Mouse (Mus musculus): ENCODE results near the gene Fbxl13. TPM values are rescaled to one million over a fixed set of nuclear protein-coding genes. Genes with fewer than 3 reads are reported as not detected.

The Fbxl13 gene
- 0.13 and 0.26 TPM in 2 replicates for polyA plus RNA-seq (2016; fragmentation: Nextera tagmentation; extraction: Ambion mirVana)

DNA sequence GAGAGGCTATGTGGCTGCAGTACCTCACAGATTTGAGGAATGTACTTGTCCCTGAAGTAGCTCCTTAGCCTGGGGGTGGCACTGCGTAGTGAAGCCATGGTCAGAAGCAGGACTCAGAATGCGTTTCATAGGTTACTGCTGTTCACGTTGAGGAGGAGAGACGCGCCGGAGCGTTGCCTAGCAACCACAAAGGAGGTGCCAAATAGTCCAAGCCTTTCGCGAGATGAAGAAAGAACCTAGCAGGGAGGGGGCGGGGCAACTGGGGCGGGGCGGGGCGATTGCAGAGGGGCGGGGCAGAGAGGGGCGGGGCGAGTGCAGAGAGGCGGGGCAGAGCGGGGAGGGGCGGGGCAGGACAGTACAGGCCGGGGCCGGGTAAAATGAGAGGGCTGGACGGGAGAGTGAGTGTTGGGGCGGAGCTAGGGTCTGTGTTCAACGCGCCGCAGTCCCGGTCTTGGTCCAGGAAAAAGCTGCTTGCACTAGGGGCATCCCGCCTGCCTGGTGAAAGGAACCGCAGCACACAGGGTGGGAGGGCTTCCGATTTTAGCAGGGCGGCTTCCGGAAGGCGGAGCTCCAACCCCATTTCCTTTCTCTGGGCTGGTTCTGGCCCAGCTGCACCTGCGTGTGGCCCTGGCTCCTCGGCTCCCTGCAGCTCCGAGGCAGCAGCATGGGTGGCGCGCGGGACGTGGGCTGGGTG, at the start of gene Fbxl13, which contains the start of gene Armc10:
Gene Fbxl13, minus strand, starts transcription at position 196 of the 694 bp plus-strand sequence.
Gene Armc10, plus strand, starts transcription at position 375 of the 694 bp plus-strand sequence.
- Histone ChIP-seq H3K4me1 (replicated peaks) (peaks cover 18% of the 10 kb centered on the region), H3K4me3 (replicated peaks) (peak within 1 kb of the TSS; percentile 81), H3K36me3 (peaks cover 31% of the 10 kb centered on the region), H3K27ac (peak within 1 kb of the TSS; percentile 90), H3K9ac (replicated peaks) (peak within 1 kb of the TSS; percentile 85), H3K9me3 (no peaks in the 10 kb centered on the region), H3K4me2 (peak within 1 kb of the TSS; percentile 86), H3K27me3 (peaks cover 14% of the 10 kb centered on the region; the same call in 1 of the 2 replicates)
- WGBS, result under 1% methylated on average over 33 of the region's 40 CpGs
- ATAC-seq (ENCODE audit: insufficient number of reproducible peaks, insufficient read depth, low FRiP score, low TSS enrichment, low read depth), result peak; percentile 98

DNA sequence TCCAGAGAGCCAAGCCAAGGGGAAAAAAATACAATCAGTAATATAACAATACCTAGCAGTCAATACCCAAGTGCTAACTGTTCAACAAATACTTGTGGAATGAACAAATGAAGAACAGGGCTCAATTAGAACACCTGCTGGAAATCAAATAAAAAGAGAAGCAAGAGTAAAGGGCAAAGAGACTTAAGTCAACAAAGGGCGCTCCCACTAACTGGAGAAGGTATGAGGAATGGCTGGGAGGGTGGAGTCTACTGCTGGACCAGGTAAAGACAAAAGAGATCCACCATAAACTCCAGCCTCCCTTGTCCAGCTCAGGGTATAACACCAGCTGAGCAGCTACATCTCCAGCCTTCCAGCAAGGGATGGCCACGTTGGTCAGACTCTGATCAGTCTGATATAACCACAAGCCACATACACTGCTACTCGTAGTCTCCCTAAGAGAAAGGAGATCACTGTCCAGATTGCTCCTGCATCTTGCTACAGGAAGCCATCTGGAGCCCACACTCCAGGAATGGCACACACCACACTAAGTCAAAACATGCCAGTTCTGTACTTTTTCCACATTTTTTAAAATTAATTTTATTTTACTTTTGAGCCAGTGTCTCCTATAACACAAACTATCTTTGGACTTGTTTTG, 49.5 kb upstream of the Fbxl13 start:
- H3K4me2 ChIP-seq, result no peak overlapping the region
- 85% methylated on average over 3 of the region's 3 CpGs for WGBS
- no peaks in the 10 kb centered on the region for H3K36me3 ChIP-seq
- no peaks in the 10 kb centered on the region for H3K4me1 ChIP-seq (replicated peaks)
- H3K4me3 ChIP-seq (replicated peaks), result no peak overlapping the region
- no peak overlapping the region for H3K9ac ChIP-seq (replicated peaks)
- ATAC-seq (ENCODE audit: insufficient number of reproducible peaks, insufficient read depth, low FRiP score, low TSS enrichment, low read depth), result no peak
- H3K9me3 ChIP-seq, result no peaks in the 10 kb centered on the region
- H3K27ac ChIP-seq, result no peak overlapping the region
- H3K27me3 ChIP-seq, result no peaks in the 10 kb centered on the region

DNA sequence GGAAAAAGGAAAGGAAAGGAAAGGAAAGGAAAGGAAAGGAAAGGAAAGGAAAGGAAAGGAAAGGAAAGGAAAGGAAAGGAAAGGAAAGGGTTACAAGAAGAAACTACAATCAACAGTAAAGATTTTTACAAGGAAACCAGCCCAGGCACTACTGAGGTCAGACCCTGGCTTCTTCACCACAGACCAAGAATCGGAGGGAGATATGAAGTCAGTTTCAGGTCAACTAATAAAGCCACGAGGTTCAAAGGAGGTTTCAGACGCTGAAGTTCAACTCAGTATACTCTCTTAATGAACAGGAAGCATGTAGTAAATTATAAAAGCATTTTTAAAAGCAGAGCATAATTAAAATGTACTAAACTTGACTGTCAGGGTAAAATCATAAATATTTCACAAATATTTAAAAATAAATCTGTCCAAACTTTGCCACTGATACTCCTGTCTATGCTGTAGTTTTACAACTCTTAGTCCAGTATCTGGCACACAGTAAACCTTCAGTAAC, 48.0 kb upstream of the Fbxl13 start:
- Histone ChIP-seq H3K9ac (replicated peaks) (no peak overlapping the region), H3K27ac (no peak overlapping the region), H3K9me3 (no peaks in the 10 kb centered on the region), H3K4me2 (no peak overlapping the region), H3K4me1 (replicated peaks) (no peaks in the 10 kb centered on the region), H3K36me3 (no peaks in the 10 kb centered on the region), H3K4me3 (replicated peaks) (no peak overlapping the region), H3K27me3 (no peaks in the 10 kb centered on the region)
- no peak for ATAC-seq (ENCODE audit: insufficient number of reproducible peaks, insufficient read depth, low FRiP score, low TSS enrichment, low read depth)
- 27% methylated on average over 3 of the region's 3 CpGs for WGBS

DNA sequence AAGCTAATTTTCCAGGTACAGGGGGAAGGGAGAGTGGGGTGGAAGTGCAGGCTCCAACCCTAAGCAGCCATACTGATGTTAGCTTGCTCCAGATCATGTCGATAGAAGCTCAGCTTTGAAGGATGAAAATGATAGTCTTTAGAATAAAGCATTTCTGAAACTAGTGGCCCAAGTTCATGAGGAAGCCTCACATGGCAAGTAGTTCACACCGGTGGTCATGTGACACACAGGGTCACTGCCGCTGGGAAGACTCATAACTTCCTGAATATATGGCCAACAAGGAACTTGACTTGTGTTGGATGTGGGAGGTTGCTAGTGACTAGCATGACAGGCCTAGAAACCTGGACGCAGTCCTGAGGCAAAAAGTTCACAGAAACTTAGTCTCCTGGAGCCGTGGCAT, 46.8 kb upstream of the Fbxl13 start:
- Histone ChIP-seq H3K27me3 (no peaks in the 10 kb centered on the region), H3K36me3 (no peaks in the 10 kb centered on the region), H3K9me3 (no peaks in the 10 kb centered on the region), H3K4me2 (no peak overlapping the region), H3K27ac (no peak overlapping the region), H3K4me3 (replicated peaks) (no peak overlapping the region), H3K9ac (replicated peaks) (no peak overlapping the region), H3K4me1 (replicated peaks) (no peaks in the 10 kb centered on the region)
- WGBS, result 94% methylated on average over 5 of the region's 5 CpGs
- no peak for ATAC-seq (ENCODE audit: insufficient number of reproducible peaks, insufficient read depth, low FRiP score, low TSS enrichment, low read depth)

DNA sequence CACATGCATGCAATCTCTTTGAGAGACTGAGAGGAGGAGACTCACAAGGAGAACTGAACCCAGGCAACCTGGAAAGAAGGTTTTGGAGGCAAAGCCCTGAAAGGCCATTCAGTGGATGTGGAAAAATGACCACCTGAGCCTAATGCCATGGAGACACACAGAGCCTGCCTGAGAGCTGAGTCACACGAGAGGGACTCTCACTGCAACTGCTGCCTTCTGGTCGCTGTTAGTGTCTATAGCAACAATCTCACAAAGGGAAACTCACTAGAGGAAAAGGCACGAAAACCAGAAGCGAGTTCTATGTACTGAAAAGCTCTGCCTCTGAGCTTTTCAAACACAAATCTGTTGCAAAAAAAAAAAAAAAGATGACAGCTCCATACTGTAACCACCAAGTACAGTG, 41.6 kb upstream of the Fbxl13 start:
- H3K36me3 ChIP-seq, result no peaks in the 10 kb centered on the region
- WGBS, result 81% methylated on average over 4 of the region's 4 CpGs

DNA sequence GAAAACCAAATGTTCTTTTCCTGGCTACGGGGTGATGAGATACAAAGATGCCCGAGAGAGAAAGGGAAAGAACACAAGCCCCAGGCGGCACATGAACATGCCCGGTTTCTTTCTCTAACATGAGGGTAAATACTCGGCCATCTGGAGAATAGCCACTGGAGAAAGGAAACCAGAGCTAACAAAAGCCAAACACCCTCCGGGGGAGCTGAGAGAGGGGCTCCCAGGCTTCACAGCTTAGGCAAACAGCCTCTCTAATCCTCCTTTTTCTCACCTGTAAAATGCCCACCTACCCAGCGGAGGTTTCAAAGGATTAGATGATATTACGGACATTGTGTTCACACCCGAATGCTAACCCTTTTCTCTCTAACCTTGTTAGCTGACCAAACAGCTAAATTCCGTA, 39.6 kb upstream of the Fbxl13 start:
- Histone ChIP-seq H3K4me2 (no peak overlapping the region), H3K4me3 (replicated peaks) (no peak overlapping the region), H3K9me3 (no peaks in the 10 kb centered on the region), H3K36me3 (no peaks in the 10 kb centered on the region), H3K9ac (replicated peaks) (no peak overlapping the region), H3K27ac (no peak overlapping the region), H3K4me1 (replicated peaks) (no peaks in the 10 kb centered on the region), H3K27me3 (no peaks in the 10 kb centered on the region)
- 72% methylated on average over 10 of the region's 10 CpGs for WGBS
- no peak for ATAC-seq (ENCODE audit: insufficient number of reproducible peaks, insufficient read depth, low FRiP score, low TSS enrichment, low read depth)

More for the DNA sequence above, 41.6 kb upstream of the Fbxl13 start:
- Histone ChIP-seq H3K27me3 (no peaks in the 10 kb centered on the region), H3K4me2 (no peak overlapping the region), H3K9ac (replicated peaks) (no peak overlapping the region), H3K4me1 (replicated peaks) (no peaks in the 10 kb centered on the region), H3K27ac (no peak overlapping the region), H3K4me3 (replicated peaks) (no peak overlapping the region), H3K9me3 (no peaks in the 10 kb centered on the region)
- no peak for ATAC-seq (ENCODE audit: insufficient number of reproducible peaks, insufficient read depth, low FRiP score, low TSS enrichment, low read depth)

DNA sequence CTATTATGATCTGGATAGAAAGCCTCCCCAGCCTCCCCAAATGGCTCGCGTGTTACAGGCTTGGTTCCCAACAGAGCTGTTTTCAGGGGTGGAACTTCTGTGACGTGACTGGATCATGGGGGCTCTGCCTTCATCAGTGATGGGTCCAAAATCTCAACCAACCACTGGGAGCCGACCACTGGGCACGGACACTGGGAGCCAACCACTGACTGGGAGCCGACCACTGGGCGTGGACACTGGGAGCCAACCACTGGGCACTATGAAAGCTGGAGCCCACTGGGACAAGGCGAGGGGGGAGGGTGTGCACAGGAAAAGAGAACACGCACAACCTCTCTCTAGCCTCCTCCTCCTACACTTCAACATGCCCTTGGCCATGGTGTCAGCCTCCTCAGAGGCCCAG, 38.4 kb upstream of the Fbxl13 start:
- no peaks in the 10 kb centered on the region for H3K36me3 ChIP-seq
- H3K4me3 ChIP-seq (replicated peaks), result no peak overlapping the region
- H3K9ac ChIP-seq (replicated peaks), result no peak overlapping the region
- no peak overlapping the region for H3K27ac ChIP-seq
- no peaks in the 10 kb centered on the region for H3K9me3 ChIP-seq
- no peaks in the 10 kb centered on the region for H3K27me3 ChIP-seq
- no peaks in the 10 kb centered on the region for H3K4me1 ChIP-seq (replicated peaks)
- no peak overlapping the region for H3K4me2 ChIP-seq
- no peak for ATAC-seq (ENCODE audit: insufficient number of reproducible peaks, insufficient read depth, low FRiP score, low TSS enrichment, low read depth)
- 94% methylated on average over 9 of the region's 9 CpGs for WGBS

DNA sequence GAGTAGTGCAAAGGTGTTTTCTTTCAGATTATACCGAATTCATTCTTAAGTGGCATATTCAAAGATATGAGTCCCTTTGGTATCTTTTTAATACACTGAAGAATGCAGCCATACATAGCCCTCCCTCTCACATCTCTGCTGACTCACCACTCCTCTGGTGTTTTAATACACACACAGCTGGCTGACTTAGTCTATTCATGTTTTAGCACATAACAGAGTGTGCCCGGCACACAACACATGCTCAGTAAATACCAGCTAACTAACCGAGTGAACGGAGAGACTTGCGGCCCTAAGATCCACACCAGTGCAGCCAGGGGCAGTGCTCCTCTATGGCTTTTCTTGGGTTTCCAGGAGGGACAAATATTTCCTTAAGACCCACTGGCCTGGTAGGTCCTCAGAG, 35.5 kb upstream of the Fbxl13 start:
- no peaks in the 10 kb centered on the region for H3K4me1 ChIP-seq (replicated peaks)
- ATAC-seq (ENCODE audit: insufficient number of reproducible peaks, insufficient read depth, low FRiP score, low TSS enrichment, low read depth), result no peak
- H3K9me3 ChIP-seq, result 0 out of 2 replicates have a peak, but pooled peaks cover 4% of the 10 kb centered on the region
- H3K36me3 ChIP-seq, result no peaks in the 10 kb centered on the region
- no peak overlapping the region for H3K27ac ChIP-seq
- WGBS, result 87% methylated on average over 5 of the region's 5 CpGs
- no peak overlapping the region for H3K9ac ChIP-seq (replicated peaks)
- H3K4me3 ChIP-seq (replicated peaks), result no peak overlapping the region
- no peaks in the 10 kb centered on the region for H3K27me3 ChIP-seq
- H3K4me2 ChIP-seq, result no peak overlapping the region

DNA sequence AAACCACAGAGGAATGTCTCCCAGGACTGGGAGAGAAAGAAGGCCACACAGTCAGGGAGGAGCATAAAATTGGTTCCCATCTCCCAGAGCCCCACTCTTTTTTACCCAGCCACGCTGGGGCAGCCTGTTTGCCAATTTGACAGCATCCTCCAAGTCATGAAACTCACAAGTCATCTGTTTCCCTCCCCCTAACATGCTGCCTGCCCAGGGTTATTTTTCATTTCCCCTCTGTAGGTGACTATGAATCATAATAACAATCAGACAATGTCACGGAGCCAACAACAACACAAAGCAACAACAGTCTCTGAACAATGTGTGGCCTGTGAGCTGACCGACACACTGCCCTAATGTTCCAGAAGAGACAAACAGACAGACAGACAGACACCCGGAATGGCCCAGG, 34.6 kb upstream of the Fbxl13 start:
- no peak overlapping the region for H3K4me2 ChIP-seq
- H3K4me3 ChIP-seq (replicated peaks), result no peak overlapping the region
- no peak overlapping the region for H3K27ac ChIP-seq
- H3K27me3 ChIP-seq, result no peaks in the 10 kb centered on the region
- 0 out of 2 replicates have a peak, but pooled peaks cover 4% of the 10 kb centered on the region for H3K9me3 ChIP-seq
- no peaks in the 10 kb centered on the region; the same call in 1 of the 2 replicates for H3K4me1 ChIP-seq (replicated peaks)
- H3K9ac ChIP-seq (replicated peaks), result no peak overlapping the region
- 77% methylated on average over 4 of the region's 4 CpGs for WGBS
- ATAC-seq (ENCODE audit: insufficient number of reproducible peaks, insufficient read depth, low FRiP score, low TSS enrichment, low read depth), result no peak
- H3K36me3 ChIP-seq, result peaks cover 9% of the 10 kb centered on the region

DNA sequence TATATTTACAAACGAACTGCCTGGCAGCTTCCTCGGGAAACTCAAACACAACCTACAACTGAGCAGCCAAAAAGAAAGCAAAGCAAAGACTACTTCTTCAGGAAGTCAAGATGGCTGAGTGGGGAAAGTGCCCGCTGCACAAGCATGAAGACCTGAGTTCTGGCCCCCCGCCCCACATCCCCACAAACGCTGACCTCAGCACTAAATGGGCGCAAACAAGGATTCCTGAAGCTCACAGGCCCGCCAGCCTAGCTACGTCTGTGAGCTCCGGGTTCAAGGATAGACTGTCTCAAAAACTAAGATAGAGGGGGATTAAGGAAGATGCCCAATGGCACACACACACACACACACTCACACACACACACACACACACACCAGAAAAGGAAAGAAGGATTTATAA, 32.9 kb upstream of the Fbxl13 start:
- no peak for ATAC-seq (ENCODE audit: insufficient number of reproducible peaks, insufficient read depth, low FRiP score, low TSS enrichment, low read depth)
- H3K36me3 ChIP-seq, result peaks cover 16% of the 10 kb centered on the region
- 95% methylated on average over 9 of the region's 9 CpGs for WGBS

DNA sequence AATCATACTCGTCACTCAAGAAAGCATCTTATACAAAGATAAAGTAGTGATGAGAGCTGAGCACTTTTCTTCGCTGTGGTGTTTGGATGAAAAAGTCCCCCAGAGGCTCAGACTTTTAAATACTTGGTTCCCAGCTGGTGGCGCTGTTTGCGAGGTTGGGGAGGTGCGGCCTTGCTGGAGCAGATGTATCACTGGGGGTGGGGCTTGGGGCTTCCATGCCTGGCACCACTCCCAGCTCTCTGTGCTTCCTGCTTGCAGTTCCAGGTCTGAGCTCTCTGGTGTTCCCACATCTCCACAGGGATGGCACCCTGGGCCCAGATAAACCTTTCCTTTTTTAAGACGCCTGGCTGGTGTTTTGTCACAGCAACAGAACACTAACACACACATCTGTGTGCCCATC, 32.5 kb upstream of the Fbxl13 start:
- Histone ChIP-seq H3K27me3 (no peaks in the 10 kb centered on the region), H3K9me3 (0 out of 2 replicates have a peak, but pooled peaks cover 4% of the 10 kb centered on the region), H3K27ac (no peak overlapping the region), H3K4me1 (replicated peaks) (peaks cover 9% of the 10 kb centered on the region), H3K4me3 (replicated peaks) (no peak overlapping the region), H3K9ac (replicated peaks) (no peak overlapping the region), H3K4me2 (no peak overlapping the region), H3K36me3 (peaks cover 16% of the 10 kb centered on the region)
- no peak for ATAC-seq (ENCODE audit: insufficient number of reproducible peaks, insufficient read depth, low FRiP score, low TSS enrichment, low read depth)
- WGBS, result 88% methylated on average over 6 of the region's 6 CpGs

More for the DNA sequence above, 32.9 kb upstream of the Fbxl13 start:
- peaks cover 5% of the 10 kb centered on the region for H3K4me1 ChIP-seq (replicated peaks)
- H3K4me3 ChIP-seq (replicated peaks), result no peak overlapping the region
- 0 out of 2 replicates have a peak, but pooled peaks cover 4% of the 10 kb centered on the region for H3K9me3 ChIP-seq
- no peaks in the 10 kb centered on the region for H3K27me3 ChIP-seq
- H3K27ac ChIP-seq, result no peak overlapping the region
- no peak overlapping the region for H3K9ac ChIP-seq (replicated peaks)
- H3K4me2 ChIP-seq, result no peak overlapping the region
